Mouse (Mus musculus) neural tube, embryonic 12.5 days (tissue): ENCODE data around the gene Epo. TPM values are rescaled to one million over a fixed set of nuclear protein-coding genes. Genes with fewer than 3 reads are reported as not detected.

ENCODE experiments used
- ATAC-seq: fragments of 200-750 bp; cut with Nextera tagmentation; 2 replicates; pipeline ENCODE4 v1.8.0; 2017; ENCODE audit warnings: low read depth, mild to moderate bottlenecking, moderate TSS enrichment, moderate library complexity; ENCODE audit not compliant: low FRiP score
- H3K27ac ChIP-seq: fragments of 300-500 bp; sonication (generic); 2 replicates; pipeline ENCODE4 v1.5.1; 2016
- H3K27me3 ChIP-seq: fragments of 300-500 bp; sonication (generic); replicated peaks from 2 replicates; pipeline ENCODE4 v1.6.1; 2016; ENCODE audit warnings: mild to moderate bottlenecking
- H3K36me3 ChIP-seq: fragments of 300-500 bp; sonication (generic); 2 replicates; pipeline ENCODE4 v1.6.1; 2016; ENCODE audit warnings: mild to moderate bottlenecking
- H3K4me1 ChIP-seq: fragments of 300-500 bp; sonication (generic); 2 replicates; pipeline ENCODE4 v1.6.1; 2016
- H3K4me2 ChIP-seq: fragments of 300-500 bp; sonication (generic); replicated peaks from 2 replicates; pipeline ENCODE4 v1.6.1; 2016; ENCODE audit warnings: mild to moderate bottlenecking
- H3K4me3 ChIP-seq: fragments of 300-500 bp; sonication (generic); 2 replicates; pipeline ENCODE4 v1.5.1; 2016
- H3K9ac ChIP-seq: fragments of 300-500 bp; sonication (generic); 2 replicates; pipeline ENCODE4 v1.6.1; 2016; ENCODE audit warnings: mild to moderate bottlenecking
- H3K9me3 ChIP-seq: fragments of 300-500 bp; sonication (generic); 2 replicates; pipeline ENCODE4 v1.6.1; 2016; ENCODE audit warnings: mild to moderate bottlenecking
- WGBS: fragments of 180-500 bp; shearing (Covaris S2); methylation state at CpG from one replicate; pipeline ENCODE4 v1.1.7; 2016; 5-methylcytosine and 5-hydroxymethylcytosine counted together
- polyA plus RNA-seq: library from polyadenylated mRNA; unstranded; fragments of >200 nt; fragmentation: Nextera tagmentation; extraction: Ambion mirVana; gene quantifications from 2 replicates; pipeline ENCODE4 v1.2.1, GENCODE M21; 2016

Gene Epo
- polyA plus RNA-seq, 1 experiment from 2014 or later: not detected

DNA sequence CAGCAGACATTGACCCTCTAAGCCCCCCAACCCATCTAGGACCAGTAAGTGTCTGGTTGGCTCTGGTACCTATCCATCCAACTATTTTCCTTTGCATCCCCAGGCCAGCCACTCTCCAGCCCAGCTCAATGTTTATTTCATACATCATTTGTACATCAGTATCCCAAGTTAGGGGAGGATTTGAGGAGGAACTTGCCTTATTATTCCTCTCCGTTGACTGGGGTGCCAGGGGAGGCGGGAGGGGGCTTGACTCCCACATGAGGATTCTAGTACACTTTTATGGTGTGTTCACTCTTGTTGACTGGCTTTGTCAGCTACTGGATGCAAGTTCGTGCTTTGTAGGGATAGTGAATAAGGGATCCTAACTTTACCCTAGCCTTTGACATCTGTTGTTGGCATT is 21.3 kb downstream of the Epo start:
- no peaks in the 10 kb centered on the region for H3K9me3 ChIP-seq
- H3K4me2 ChIP-seq: peak overlapping the region; percentile 94
- peak overlapping the region; percentile 99 for H3K4me3 ChIP-seq
- no peaks in the 10 kb centered on the region for H3K27me3 ChIP-seq
- H3K36me3 ChIP-seq: no peaks in the 10 kb centered on the region
- H3K4me1 ChIP-seq: peaks cover 43% of the 10 kb centered on the region
- no peak overlapping the region for H3K27ac ChIP-seq
- 63% methylated on average over 3 of the region's 3 CpGs for WGBS
- H3K9ac ChIP-seq: peak overlapping the region; percentile 100
- ATAC-seq: no peak

DNA sequence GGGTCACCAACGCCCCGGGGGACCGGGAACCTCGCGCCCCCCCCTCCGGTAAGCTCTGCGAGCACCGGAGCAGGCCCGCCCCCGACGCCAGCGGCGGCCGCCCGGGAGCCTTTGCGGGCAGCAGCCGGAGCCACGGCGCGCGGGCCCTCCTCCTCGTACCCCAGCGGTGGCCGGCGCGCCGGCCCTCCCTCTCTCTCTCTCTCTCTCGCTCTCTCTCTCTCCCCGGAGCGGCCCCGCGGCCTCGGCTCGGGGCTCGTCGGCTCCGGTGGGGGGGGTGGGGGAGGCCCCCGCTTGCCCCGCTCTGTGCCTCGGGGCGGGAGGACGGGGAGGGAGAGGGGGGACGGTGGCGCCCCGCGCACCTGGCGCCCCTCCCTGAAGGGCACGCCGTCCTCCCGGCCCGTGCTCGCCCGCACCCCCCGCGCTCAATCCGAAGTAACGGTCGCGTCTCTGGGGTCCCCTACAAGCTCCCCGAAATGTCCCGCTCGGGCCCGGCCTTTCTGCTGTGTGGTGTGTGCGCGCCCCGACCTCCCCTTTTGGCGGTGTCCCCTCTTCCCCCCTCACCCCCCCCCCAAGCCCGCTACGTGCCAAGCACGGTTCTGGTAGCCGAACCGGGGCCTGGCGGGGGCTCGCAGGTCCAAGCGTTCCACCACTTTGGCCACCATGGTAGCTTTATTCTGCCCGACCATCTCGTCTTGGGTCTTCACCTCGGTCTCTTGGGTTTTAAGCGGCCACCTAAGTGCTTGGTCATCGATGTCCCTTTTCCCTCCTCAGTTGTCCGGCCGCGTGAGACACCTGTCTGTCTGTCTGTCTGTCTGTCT is 22.3 kb downstream of the Epo start:
- Histone ChIP-seq H3K9ac (peak overlapping the region; percentile 100), H3K27ac (peak overlapping the region; percentile 72), H3K27me3 (no peaks in the 10 kb centered on the region), H3K4me1 (peaks cover 40% of the 10 kb centered on the region), H3K4me2 (peak overlapping the region; percentile 94), H3K4me3 (peak overlapping the region; percentile 99), H3K36me3 (no peaks in the 10 kb centered on the region), H3K9me3 (no peaks in the 10 kb centered on the region)
- WGBS: under 1% methylated on average over 51 of the region's 83 CpGs
- ATAC-seq: peak; percentile 58

GRCm38 (mm10) chr5:137510014-137510501 is 23.0 kb downstream of the Epo start:
- Histone ChIP-seq H3K9ac (peak overlapping the region; percentile 100), H3K4me3 (peak overlapping the region; percentile 99), H3K27ac (peak overlapping the region; percentile 72), H3K4me2 (peak overlapping the region; percentile 94), H3K27me3 (no peaks in the 10 kb centered on the region), H3K36me3 (no peaks in the 10 kb centered on the region), H3K4me1 (peaks cover 40% of the 10 kb centered on the region), H3K9me3 (no peaks in the 10 kb centered on the region)
- ATAC-seq: peak; percentile 70; the same call in 1 of the 2 replicates
- WGBS: 2% methylated on average over 34 of the region's 52 CpGs

- Histone ChIP-seq H3K27ac (no peak overlapping the region), H3K4me3 (no peak overlapping the region), H3K9me3 (no peaks in the 10 kb centered on the region), H3K27me3 (no peaks in the 10 kb centered on the region), H3K9ac (no peak overlapping the region), H3K4me1 (peaks cover 11% of the 10 kb centered on the region), H3K36me3 (no peaks in the 10 kb centered on the region), H3K4me2 (no peak overlapping the region)
- no peak for ATAC-seq
- 91% methylated on average over 6 of the region's 6 CpGs for WGBS
These were observed 29.0 kb downstream of the Epo start for GRCm38 (mm10) chr5:137504041-137504440.

GRCm38 (mm10) chr5:137502667-137503110 is 30.4 kb downstream of the Epo start:
- peak; percentile 81 for ATAC-seq
- Histone ChIP-seq H3K27me3 (no peaks in the 10 kb centered on the region), H3K9me3 (no peaks in the 10 kb centered on the region), H3K27ac (peak overlapping the region; percentile 21; the same call in 1 of the 2 replicates), H3K4me3 (peak overlapping the region; percentile 63), H3K4me1 (peaks cover 11% of the 10 kb centered on the region), H3K36me3 (no peaks in the 10 kb centered on the region), H3K9ac (peak overlapping the region; percentile 53), H3K4me2 (peak overlapping the region; percentile 85)
- WGBS: under 1% methylated on average over 30 of the region's 30 CpGs

- peaks cover 11% of the 10 kb centered on the region for H3K4me1 ChIP-seq
- H3K27ac ChIP-seq: peak within 1 kb of the TSS; percentile 80
- H3K9ac ChIP-seq: peak within 1 kb of the TSS; percentile 68
- H3K4me2 ChIP-seq: peak within 1 kb of the TSS; percentile 85
- ATAC-seq: peak; percentile 97
- no peaks in the 10 kb centered on the region for H3K27me3 ChIP-seq
- H3K4me3 ChIP-seq: peak within 1 kb of the TSS; percentile 63
- 2% methylated on average over 64 of the region's 64 CpGs for WGBS
- no peaks in the 10 kb centered on the region for H3K9me3 ChIP-seq
- H3K36me3 ChIP-seq: no peaks in the 10 kb centered on the region
These were observed 31.1 kb downstream of the Epo start, which contains the start of gene Pop7 for GRCm38 (mm10) chr5:137501709-137502666. Pop7 (minus strand) TSS chr5:137502518.

DNA sequence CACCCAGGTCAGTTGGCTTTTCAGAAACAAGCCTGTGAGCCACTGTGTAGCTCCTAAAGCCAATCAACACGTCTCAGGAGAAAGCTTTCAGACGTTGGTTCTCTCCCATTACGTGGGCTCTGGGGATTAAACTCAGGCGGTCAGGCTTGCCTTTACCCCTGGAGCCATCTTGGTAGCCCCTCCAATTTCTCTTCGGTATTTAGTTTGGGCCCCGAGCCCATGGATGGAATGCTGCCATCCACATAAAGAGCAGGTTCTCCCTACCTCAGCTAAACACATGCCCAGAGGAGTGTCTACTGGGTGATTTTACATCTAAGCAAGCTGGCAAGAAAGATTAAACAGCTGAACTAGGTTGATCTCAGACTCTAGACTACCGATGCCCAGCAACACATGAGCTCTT is 32.9 kb downstream of the Epo start:
- Histone ChIP-seq H3K36me3 (no peaks in the 10 kb centered on the region), H3K4me2 (no peak overlapping the region), H3K9ac (no peak overlapping the region), H3K27me3 (no peaks in the 10 kb centered on the region), H3K27ac (no peak overlapping the region), H3K9me3 (no peaks in the 10 kb centered on the region), H3K4me3 (no peak overlapping the region), H3K4me1 (peaks cover 11% of the 10 kb centered on the region)
- 89% methylated on average over 7 of the region's 7 CpGs for WGBS
- no peak for ATAC-seq

- Histone ChIP-seq H3K4me2 (no peak overlapping the region), H3K27ac (no peak overlapping the region), H3K9me3 (no peaks in the 10 kb centered on the region), H3K9ac (no peak overlapping the region), H3K4me1 (no peaks in the 10 kb centered on the region), H3K4me3 (no peak overlapping the region), H3K36me3 (no peaks in the 10 kb centered on the region), H3K27me3 (no peaks in the 10 kb centered on the region)
- no peak for ATAC-seq
- 76% methylated on average over 13 of the region's 13 CpGs for WGBS
These were observed 39.2 kb downstream of the Epo start for GRCm38 (mm10) chr5:137493831-137494230.

GRCm38 (mm10) chr5:137491559-137491958 is 41.5 kb downstream of the Epo start:
- 68% methylated on average over 4 of the region's 4 CpGs for WGBS
- H3K36me3 ChIP-seq: no peaks in the 10 kb centered on the region
- ATAC-seq: no peak

DNA sequence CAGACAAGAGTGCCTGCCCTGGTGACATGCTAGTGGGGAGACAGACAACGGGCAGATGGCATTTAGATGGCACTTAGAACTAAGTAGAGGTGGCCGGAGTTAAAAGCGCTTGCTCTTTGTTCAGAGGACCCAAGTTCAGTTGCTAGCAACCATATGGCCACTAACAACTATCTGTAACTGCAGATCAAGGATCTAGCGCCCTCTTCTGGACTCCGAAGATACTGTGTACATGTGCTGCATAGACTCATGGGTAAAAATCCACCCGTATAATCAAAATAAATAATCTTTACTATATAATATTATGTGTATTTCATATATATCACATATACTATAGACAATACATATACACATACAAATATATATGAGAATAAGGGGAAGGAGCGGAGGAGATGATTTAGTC is 45.4 kb downstream of the Epo start:
- no peak for ATAC-seq
- 85% methylated on average over 7 of the region's 7 CpGs for WGBS

More at GRCm38 (mm10) chr5:137491559-137491958, 41.5 kb downstream of the Epo start:
- Histone ChIP-seq H3K4me3 (no peak overlapping the region), H3K9ac (no peak overlapping the region), H3K4me1 (no peaks in the 10 kb centered on the region), H3K27ac (no peak overlapping the region), H3K9me3 (no peaks in the 10 kb centered on the region), H3K4me2 (no peak overlapping the region), H3K27me3 (no peaks in the 10 kb centered on the region)

DNA sequence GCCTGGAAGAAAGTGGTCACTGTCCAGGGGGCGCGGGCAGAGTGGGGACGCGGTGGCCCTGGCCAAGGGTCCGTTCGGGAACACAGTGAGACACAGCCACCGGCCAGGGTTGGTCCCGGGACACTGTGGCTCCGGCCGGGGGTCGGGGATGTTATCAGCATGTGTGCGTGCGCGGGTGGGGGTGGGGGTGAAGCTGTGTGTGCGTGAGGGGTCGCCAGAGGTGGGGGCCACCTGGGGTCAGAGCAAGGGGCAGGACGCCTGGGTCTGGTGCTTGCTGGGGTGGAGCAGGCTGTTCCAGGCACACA is 47.2 kb downstream of the Epo start:
- Histone ChIP-seq H3K4me3 (peak overlapping the region; percentile 18), H3K36me3 (no peaks in the 10 kb centered on the region), H3K27ac (no peak overlapping the region), H3K27me3 (peaks cover 4% of the 10 kb centered on the region; the same call in 1 of the 2 replicates), H3K9ac (0 out of 2 replicates have a peak overlapping the region, but pooled peaks have one; percentile 29), H3K9me3 (no peaks in the 10 kb centered on the region), H3K4me1 (peaks cover 13% of the 10 kb centered on the region), H3K4me2 (peak overlapping the region; percentile 70)
- WGBS: under 1% methylated on average over 17 of the region's 17 CpGs
- no peak for ATAC-seq

More for the DNA sequence above, 45.4 kb downstream of the Epo start:
- Histone ChIP-seq H3K27ac (no peak overlapping the region), H3K4me3 (no peak overlapping the region), H3K9me3 (no peaks in the 10 kb centered on the region), H3K36me3 (no peaks in the 10 kb centered on the region), H3K27me3 (peaks cover 4% of the 10 kb centered on the region; the same call in 1 of the 2 replicates), H3K4me1 (peaks cover 13% of the 10 kb centered on the region), H3K9ac (no peak overlapping the region), H3K4me2 (no peak overlapping the region)
